Mouse (Mus musculus) lung, adult 2 months (tissue): ENCODE measurements around the gene Cul3.

ENCODE experiments used
- CTCF ChIP-seq: fragments of 200-500 bp; IDR thresholded peaks from 2 replicates; pipeline ENCODE4 v1.5.1; 2011; ENCODE audit warnings: mild to moderate bottlenecking, low read length, control low read depth; ENCODE audit not compliant: insufficient read depth
- POLR2A ChIP-seq: fragments of 200-500 bp; IDR thresholded peaks from 2 replicates; pipeline ENCODE4 v1.6.1; 2011; ENCODE audit warnings: low read depth, mild to moderate bottlenecking, control low read depth, low read length, borderline replicate concordance; ENCODE audit errors: extremely low read depth

- TF ChIP-seq CTCF (no peak), POLR2A (no peak)
Measured at GRCm38 (mm10) chr1:80371189-80371889, 31.1 kb upstream of the Cul3 start.
